Mouse (Mus musculus): ENCODE measurements around the gene F2r. TPM values are rescaled to one million over a fixed set of nuclear protein-coding genes. Genes with fewer than 3 reads are reported as not detected.
A peak's percentile ranks its signal among the peaks of the same experiment; 100 is the strongest.

Gene F2r
- total RNA-seq, 2 experiments from 2014 or later: 3.2 TPM

- no peak for DNase-seq (ENCODE audit: low spot score in 2 of 2)
Measured at GRCm38 (mm10) chr13:95596689-95597088, 21.6 kb downstream of the F2r start.

- DNase-seq (ENCODE audit: low spot score in 2 of 2): no peak
Measured at GRCm38 (mm10) chr13:95595921-95596320, 22.4 kb downstream of the F2r start.

- DNase-seq (ENCODE audit: low spot score in 2 of 2): no peak
Measured at GRCm38 (mm10) chr13:95595411-95595810, 22.9 kb downstream of the F2r start.

- no peak for DNase-seq (ENCODE audit: low spot score in 2 of 2)
Measured at GRCm38 (mm10) chr13:95592860-95593259, 25.4 kb downstream of the F2r start.

DNA sequence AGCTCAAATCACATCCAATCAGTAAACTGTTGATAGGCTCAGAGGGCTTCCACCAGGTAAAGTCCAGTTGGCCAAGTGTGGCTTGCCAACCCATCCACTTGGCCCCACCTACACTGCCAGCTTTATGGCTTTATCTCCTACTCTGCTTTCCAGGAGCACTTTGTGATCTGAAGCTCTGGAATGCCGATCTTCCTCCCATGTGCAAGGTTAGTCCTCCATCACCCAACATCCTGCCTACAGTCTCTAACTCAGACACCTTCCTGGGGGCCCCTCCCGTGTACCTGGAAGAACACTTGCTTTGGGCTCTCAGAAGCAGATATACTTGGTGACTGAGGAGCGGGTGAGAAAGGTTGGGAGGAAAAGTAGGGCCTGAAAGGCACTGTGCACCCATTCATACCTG is 26.7 kb downstream of the F2r start:
- DNase-seq (ENCODE audit: low spot score in 2 of 2): no peak

GRCm38 (mm10) chr13:95587628-95588027 is 30.7 kb downstream of the F2r start:
- DNase-seq (ENCODE audit: low spot score in 2 of 2): no peak

DNA sequence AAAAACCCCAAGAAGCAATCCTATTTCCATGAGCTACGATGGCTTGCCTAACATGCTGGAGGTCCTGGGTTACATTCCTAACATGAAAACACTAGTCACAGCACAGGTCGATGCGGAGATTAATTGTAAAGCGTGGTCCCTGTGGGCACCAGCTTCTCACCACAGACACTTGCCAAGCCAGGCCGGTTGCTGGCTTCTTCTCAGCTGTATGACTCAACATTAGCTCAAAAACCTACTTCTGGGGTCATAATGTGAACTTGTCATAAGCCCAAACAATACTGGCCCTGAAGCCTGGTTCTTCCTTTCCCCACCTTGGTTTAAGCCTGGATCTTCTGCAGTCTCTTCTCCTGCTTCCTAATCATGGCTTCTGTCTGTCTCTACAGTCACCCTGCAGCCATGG is 33.4 kb downstream of the F2r start:
- DNase-seq (ENCODE audit: low spot score in 2 of 2): no peak

GRCm38 (mm10) chr13:95583237-95584189 is 34.8 kb downstream of the F2r start:
- peak in 1 of 2 experiments; percentile 7 for DNase-seq (ENCODE audit: low spot score in 2 of 2)

DNA sequence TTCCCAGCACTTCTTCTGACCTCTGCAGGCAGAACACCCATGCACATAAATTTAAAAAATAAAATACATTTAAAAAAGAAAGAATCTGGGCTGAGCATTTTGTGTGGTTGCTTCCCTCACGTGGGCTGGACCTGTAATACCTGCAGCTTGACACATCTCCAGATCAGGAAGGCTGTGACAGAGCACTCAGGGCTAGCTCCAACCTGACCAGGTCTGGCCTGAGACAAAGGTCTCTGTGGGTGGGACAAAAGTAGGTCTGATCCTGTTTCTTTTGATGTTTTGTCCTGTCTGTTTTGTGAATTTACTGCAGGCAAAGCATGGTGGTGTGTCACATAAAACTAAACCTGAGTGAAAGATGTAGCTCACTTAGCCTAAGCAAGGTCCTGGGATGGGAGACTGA is 36.4 kb downstream of the F2r start:
- no peak for DNase-seq (ENCODE audit: low spot score in 2 of 2)

- no peak for DNase-seq (ENCODE audit: low spot score in 2 of 2)
Measured at GRCm38 (mm10) chr13:95578016-95578697, 40.1 kb downstream of the F2r start.

GRCm38 (mm10) chr13:95570877-95571276 is 47.4 kb downstream of the F2r start:
- DNase-seq (ENCODE audit: low spot score in 2 of 2): no peak

DNA sequence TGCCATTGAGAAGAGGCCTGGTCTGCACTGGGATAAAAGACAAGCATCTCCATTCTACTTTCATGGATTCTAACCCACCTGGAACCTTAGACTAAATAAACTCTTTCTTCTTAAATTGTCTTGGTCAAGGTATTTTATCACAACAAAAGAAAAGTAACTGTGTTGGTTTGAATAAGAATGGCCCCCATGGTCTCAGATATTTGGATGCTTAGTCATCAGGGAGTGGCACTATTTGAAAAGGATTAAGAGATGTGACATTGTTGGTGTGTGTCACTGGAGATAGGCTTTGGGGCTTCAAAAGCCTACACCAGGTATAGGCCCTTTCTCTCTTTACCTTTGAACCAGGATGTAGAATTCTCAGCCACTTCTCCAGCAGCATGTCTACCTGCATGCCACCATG is 49.0 kb downstream of the F2r start:
- no peak for DNase-seq (ENCODE audit: low spot score in 2 of 2)

DNA sequence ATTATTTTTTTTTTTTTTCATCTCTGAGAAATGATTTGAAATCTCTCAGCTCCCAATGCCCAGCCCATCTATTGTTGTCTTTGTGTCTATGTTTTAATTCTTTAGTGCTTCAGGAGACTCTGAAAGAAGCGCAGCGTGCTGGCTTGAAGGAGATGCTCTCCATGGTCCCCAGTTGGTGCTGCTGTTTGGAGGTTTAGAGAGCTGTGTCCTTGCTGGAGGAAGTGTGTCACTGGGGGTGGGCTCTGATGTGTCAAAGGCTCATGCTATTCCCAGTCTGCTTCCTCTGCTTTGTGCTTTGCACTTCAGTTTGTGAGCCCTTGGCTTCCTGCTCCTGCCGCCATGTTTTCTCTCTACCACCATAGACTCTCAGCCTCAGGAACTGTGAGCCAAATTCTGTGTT is 50.0 kb downstream of the F2r start:
- DNase-seq (ENCODE audit: low spot score in 2 of 2): no peak

DNA sequence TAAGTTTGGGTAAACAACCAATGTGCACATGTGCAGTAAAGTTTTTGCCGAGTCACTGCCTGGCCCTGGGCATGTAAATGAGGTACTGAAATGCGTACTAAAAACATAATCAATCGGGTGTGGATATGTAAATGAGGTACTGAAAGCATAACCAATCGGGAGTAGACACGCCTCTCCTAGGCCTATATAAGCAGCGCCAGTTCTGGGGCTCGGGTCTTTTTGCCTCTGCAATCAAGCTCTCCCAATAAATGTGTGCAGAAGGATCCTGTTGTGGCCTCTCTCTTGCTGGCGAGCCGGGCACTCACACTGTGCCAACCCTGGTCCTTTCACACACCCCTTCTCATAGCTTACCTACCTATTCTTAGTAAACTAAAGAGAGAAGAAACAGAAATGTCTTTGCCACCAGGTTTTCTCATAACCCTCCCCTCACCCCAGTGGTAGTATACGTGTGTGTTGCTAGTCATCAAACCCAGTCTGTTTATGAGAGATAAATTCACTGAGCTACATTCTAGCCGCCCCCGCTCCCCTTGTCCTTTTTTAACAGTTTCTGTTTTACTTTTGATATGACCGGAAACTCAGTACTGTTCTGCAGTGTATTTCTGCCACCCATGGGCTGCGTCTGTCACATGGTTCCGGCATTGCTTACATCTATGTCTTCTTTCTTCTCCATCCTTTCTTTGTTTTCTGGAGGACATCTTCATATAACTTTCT is 51.3 kb downstream of the F2r start:
- no peak for DNase-seq (ENCODE audit: low spot score in 2 of 2)

- peak; percentile 73 to 81 for DNase-seq (ENCODE audit: low spot score in 2 of 2)
Measured at GRCm38 (mm10) chr13:95563693-95564092, 54.6 kb downstream of the F2r start.

DNA sequence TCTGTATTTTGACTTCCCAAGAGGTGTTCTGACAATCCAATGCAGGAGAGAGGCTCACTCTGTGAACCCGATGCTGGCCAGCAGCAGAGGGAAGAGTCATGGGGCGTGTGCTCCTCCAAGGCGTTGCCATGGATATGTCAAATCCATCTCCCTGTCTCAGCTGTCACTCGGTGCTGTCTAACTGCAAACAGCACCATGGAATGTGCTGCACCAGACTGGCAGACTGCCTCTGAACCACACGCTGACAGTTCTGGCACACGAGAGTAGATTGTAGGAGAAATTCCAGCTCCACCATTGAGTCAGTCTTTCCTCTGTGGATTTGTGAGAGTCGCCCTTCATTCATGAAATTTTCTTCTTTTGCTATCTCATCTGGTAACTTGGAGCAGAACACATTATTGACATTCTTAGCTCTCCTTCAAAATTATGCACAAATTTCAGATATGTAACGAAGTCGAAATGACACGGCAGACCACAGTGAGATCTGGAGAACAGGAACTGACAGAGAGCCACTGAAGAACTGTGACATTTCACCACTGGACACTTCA is 55.1 kb downstream of the F2r start:
- DNase-seq (ENCODE audit: low spot score in 2 of 2): no peak

DNA sequence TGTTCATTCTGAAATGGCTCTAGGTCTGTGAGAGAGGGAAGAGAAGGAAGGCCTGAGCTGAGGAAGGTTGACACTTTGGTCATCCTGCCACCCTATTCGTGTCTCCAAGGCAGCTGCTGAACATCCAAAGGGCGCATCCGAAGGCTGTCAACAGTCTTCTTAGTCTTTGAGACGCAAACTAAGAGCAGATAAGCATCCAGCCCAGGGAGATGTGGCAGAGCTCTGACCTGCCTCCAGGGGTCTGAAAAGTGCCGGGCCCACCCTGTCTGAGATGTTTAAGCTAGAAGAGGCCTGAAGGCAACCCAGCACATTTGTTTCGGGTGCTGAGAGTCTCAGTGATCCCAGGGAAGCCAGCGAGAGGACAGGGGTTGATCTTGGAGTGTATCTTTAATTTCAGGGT is 61.0 kb downstream of the F2r start:
- no peak for DNase-seq (ENCODE audit: low spot score in 2 of 2)

DNA sequence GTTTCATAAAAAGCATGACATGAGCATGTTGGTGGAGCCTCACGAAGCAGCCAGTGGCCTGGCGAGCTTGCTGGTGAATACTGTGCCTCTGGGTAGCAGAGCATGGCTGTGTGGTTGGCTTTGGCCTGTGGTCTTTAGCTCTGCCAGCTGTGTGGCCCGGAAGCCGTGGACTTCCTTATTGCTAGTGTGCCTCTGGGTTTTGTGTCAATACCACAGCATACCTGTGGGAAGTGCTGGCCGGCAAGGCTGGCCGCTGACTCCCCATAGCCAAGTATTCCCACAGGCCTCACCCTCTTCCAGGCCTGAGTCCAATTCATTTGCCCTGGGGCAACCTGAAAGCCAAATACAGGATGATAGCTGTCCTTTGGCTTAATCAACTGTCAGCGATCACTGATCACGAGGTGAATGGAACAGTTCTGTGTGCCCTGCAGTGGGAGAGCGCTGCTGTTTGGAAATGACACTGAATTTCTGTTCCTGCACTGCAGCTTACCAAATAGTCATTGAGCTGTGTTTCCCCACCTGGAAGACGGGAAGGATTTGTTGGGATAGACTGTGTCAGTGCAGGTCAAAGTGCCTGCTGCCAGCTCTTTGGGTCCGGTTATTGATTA is 64.3 kb downstream of the F2r start:
- no peak for DNase-seq (ENCODE audit: low spot score in 2 of 2)
